Mouse (Mus musculus) heart, adult 2 months (tissue): ENCODE results near the gene Slc39a11.

ENCODE experiments used
- CTCF ChIP-seq: fragments of 200-600 bp; IDR thresholded peaks from 2 replicates; pipeline ENCODE4 v1.8.1; 2022; ENCODE audit warnings: antibody characterized with exemption, mild to moderate bottlenecking, moderate library complexity
- EP300 ChIP-seq: fragments of 200-500 bp; IDR thresholded peaks from 2 replicates; pipeline ENCODE4 v1.6.1; 2011; ENCODE audit warnings: low read depth, low read length, control low read depth; ENCODE audit not compliant: insufficient read depth
- POLR2A ChIP-seq: fragments of 200-500 bp; IDR thresholded peaks from 2 replicates; pipeline ENCODE4 v1.6.1; 2011; ENCODE audit warnings: mild to moderate bottlenecking, low read depth, low read length, control low read depth; ENCODE audit not compliant: insufficient read depth

GRCm38 (mm10) chr11:113450028-113450427 is 199.9 kb downstream of the Slc39a11 start:
- TF ChIP-seq CTCF (no peak), POLR2A (no peak), EP300 (no peak)
